Comparison of ENCODE assay signal across 23 mouse cellular contexts in the genomic region with DNA sequence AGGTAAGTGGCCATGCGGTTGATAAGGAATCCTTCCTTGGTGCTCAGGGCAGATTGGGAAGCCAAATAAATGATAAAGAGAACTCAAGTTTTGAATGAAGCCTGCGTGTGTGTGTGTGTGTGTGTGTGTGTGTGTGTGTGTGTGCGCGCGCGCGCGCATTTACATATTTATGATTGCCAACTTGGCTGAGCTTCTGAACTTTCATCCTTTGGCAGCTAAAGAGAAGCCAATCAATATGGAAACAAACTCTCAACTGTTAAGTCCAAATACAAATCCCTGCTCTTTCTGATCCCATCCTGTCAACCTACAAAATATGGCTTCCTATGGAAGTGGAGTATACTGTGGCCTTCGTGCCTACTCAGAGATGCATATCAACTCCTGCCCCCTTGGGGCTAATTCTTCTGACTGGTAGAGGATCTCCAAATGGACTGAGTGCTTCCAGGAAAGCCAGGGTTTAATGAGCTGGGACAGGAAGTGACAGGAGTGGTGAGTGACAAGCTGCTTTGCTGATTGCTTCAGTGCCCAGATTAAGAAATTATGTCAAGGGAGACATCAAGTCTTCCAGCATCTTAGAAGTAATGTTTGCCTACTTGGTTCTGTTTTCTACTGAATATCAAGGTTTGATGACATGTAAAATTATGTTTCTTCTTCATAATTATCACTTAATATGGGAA. TPM values are rescaled to one million over a fixed set of nuclear protein-coding genes. Genes with fewer than 3 reads are reported as not detected.
A peak's percentile ranks its signal among the peaks of the same experiment; 100 is the strongest.
DNase-seq lines count a peak whose midpoint lies in the region; ATAC-seq and TF ChIP-seq lines count a peak whose summit lies in the region.
"Had no signal": no experiment of that assay in that cellular context is flagged by ENCODE, and none has a peak within 500 bp of the region (broad histone marks: within the 10 kb centered on the region; RNA-seq: fewer than 3 reads in every experiment).

No protein-coding gene starts in this region.

- peaks cover 10% of the 10 kb centered on the region for H3K4me1 ChIP-seq in liver, adult 2 months (ENCODE audit: control insufficient read depth, insufficient read depth, low read length)
- no peaks in the 10 kb centered on the region for H3K4me1 ChIP-seq in liver, embryonic 11.5 days (replicated peaks; ENCODE audit: control insufficient read depth, insufficient read depth, low read length)
- H3K4me1 ChIP-seq in hindbrain, embryonic 16.5 days (ENCODE audit: control insufficient read depth, insufficient read depth, low read depth, low read length): no peaks in the 10 kb centered on the region
- no peaks in the 10 kb centered on the region for H3K4me1 ChIP-seq in forebrain, embryonic 12.5 days
- H3K4me1 ChIP-seq: forebrain, embryonic 15.5 days; heart, embryonic 12.5 days; heart, embryonic 15.5 days; hindbrain, embryonic 10.5 days; hindbrain, embryonic 13.5 days had no signal

- no peak overlapping the region for H3K4me3 ChIP-seq in liver, adult 2 months (ENCODE audit: insufficient read depth, low read depth, low read length)
- H3K4me3 ChIP-seq in liver, embryonic 11.5 days (ENCODE audit: low read depth, low read length): no peak overlapping the region
- no peak overlapping the region for H3K4me3 ChIP-seq in hindbrain, embryonic 16.5 days (ENCODE audit: low read length)
- H3K4me3 ChIP-seq in forebrain, embryonic 12.5 days (replicated peaks): no peak overlapping the region
- H3K4me3 ChIP-seq: forebrain, embryonic 15.5 days; heart, embryonic 12.5 days; heart, embryonic 15.5 days; hindbrain, embryonic 10.5 days; hindbrain, embryonic 13.5 days had no signal

- TF ChIP-seq CTCF in liver, adult 2 months (IDR thresholded peaks at IDR 0.05; ENCODE audit: low read depth, low read length): no peak

- DNase-seq in liver, adult 2 months (ENCODE audit: extremely low read depth, low read depth, low spot score): peak; percentile 92
- no peak for DNase-seq in liver, embryonic 11.5 days (ENCODE audit: low spot score)
- peak; percentile 34 for DNase-seq in retina, postnatal 1 day
- no peak for DNase-seq in retina, embryonic 14.5 days (ENCODE audit: low spot score)
- peak; percentile 13 for DNase-seq in fat pad, adult 2 months (ENCODE audit: extremely low read depth, low read depth, low spot score)
- DNase-seq: adrenal gland, postnatal 10 days; adrenal gland, postnatal 36 days; cerebellum, adult 18-20 months; cerebellum, adult 9-10 months; cerebellum, postnatal 14 days; gastrocnemius, postnatal 25 days; heart, postnatal 10 days; heart, postnatal 36 days had no signal

- H3K79me2 ChIP-seq in liver, adult 2 months (ENCODE audit: control insufficient read depth, insufficient read depth, low read length): no peaks in the 10 kb centered on the region

- H3K36me3 ChIP-seq in liver, adult 2 months (ENCODE audit: control insufficient read depth, insufficient read depth, low read length): no peaks in the 10 kb centered on the region
- no peaks in the 10 kb centered on the region for H3K36me3 ChIP-seq in liver, embryonic 11.5 days (ENCODE audit: control insufficient read depth, insufficient read depth, low read length)
- no peaks in the 10 kb centered on the region for H3K36me3 ChIP-seq in hindbrain, embryonic 16.5 days (ENCODE audit: control insufficient read depth, insufficient read depth, low read length)
- no peaks in the 10 kb centered on the region for H3K36me3 ChIP-seq in forebrain, embryonic 12.5 days (replicated peaks)
- H3K36me3 ChIP-seq: forebrain, embryonic 15.5 days; heart, embryonic 12.5 days; heart, embryonic 15.5 days; hindbrain, embryonic 10.5 days; hindbrain, embryonic 13.5 days had no signal

- H3K4me2 ChIP-seq in liver, embryonic 11.5 days: no peak overlapping the region
- no peak overlapping the region for H3K4me2 ChIP-seq in hindbrain, embryonic 16.5 days (ENCODE audit: low read length)
- H3K4me2 ChIP-seq in forebrain, embryonic 12.5 days: no peak overlapping the region
- H3K4me2 ChIP-seq: forebrain, embryonic 15.5 days; heart, embryonic 12.5 days; heart, embryonic 15.5 days; hindbrain, embryonic 13.5 days had no signal

- H3K27me3 ChIP-seq in liver, adult 2 months (ENCODE audit: control insufficient read depth, insufficient read depth, low read length): no peaks in the 10 kb centered on the region
- H3K27me3 ChIP-seq in liver, embryonic 11.5 days (replicated peaks; ENCODE audit: control insufficient read depth, insufficient read depth, low read length): no peaks in the 10 kb centered on the region
- H3K27me3 ChIP-seq in hindbrain, embryonic 16.5 days (replicated peaks; ENCODE audit: control insufficient read depth, insufficient read depth, low read length): no peaks in the 10 kb centered on the region
- H3K27me3 ChIP-seq in forebrain, embryonic 12.5 days: peaks cover 4% of the 10 kb centered on the region; the same call in 1 of the 2 replicates
- H3K27me3 ChIP-seq: forebrain, embryonic 15.5 days; heart, embryonic 12.5 days; heart, embryonic 15.5 days; hindbrain, embryonic 13.5 days had no signal

- H3K9ac ChIP-seq in liver, adult 2 months (ENCODE audit: low read depth, low read length): peak overlapping the region; percentile 55; the same call in 1 of the 2 replicates
- no peak overlapping the region for H3K9ac ChIP-seq in liver, embryonic 11.5 days (ENCODE audit: low read depth, low read length)
- no peak overlapping the region for H3K9ac ChIP-seq in hindbrain, embryonic 16.5 days (ENCODE audit: low read depth, low read length)
- H3K9ac ChIP-seq in forebrain, embryonic 12.5 days: no peak overlapping the region
- H3K9ac ChIP-seq: forebrain, embryonic 15.5 days; heart, embryonic 12.5 days; heart, embryonic 15.5 days; hindbrain, embryonic 13.5 days had no signal

- H3K9me3 ChIP-seq in liver, embryonic 11.5 days (ENCODE audit: control insufficient read depth, low read length): no peaks in the 10 kb centered on the region
- H3K9me3 ChIP-seq in hindbrain, embryonic 16.5 days (ENCODE audit: control insufficient read depth, low read length): no peaks in the 10 kb centered on the region
- H3K9me3 ChIP-seq in forebrain, embryonic 12.5 days: no peaks in the 10 kb centered on the region
- H3K9me3 ChIP-seq: forebrain, embryonic 15.5 days; heart, embryonic 12.5 days; heart, embryonic 15.5 days; hindbrain, embryonic 10.5 days; hindbrain, embryonic 13.5 days had no signal

- no peak for ATAC-seq in liver, embryonic 11.5 days (replicated peaks; ENCODE audit: low FRiP score)
- no peak for ATAC-seq in hindbrain, embryonic 16.5 days
- no peak for ATAC-seq in forebrain, embryonic 12.5 days (ENCODE audit: low FRiP score)
- ATAC-seq: activated CD4-positive, CD25-positive, alpha-beta regulatory T cell, adult 4 months; forebrain, embryonic 15.5 days had no signal

- 32% methylated on average over 9 of the region's 9 CpGs for WGBS in liver, adult 2 months
- 93% methylated on average over 9 of the region's 9 CpGs for WGBS in liver, embryonic 11.5 days
- 93% methylated on average over 9 of the region's 9 CpGs for WGBS in hindbrain, embryonic 16.5 days
- WGBS in forebrain, embryonic 12.5 days: 96% methylated on average over 9 of the region's 9 CpGs

- TF ChIP-seq POLR2A in liver, adult 2 months (IDR thresholded peaks at IDR 0.05; ENCODE audit: extremely low read depth, insufficient read depth, low read length): no peak

- peak overlapping the region; percentile 92 for H3K27ac ChIP-seq in liver, adult 2 months (replicated peaks; ENCODE audit: insufficient read depth, low read depth, low read length)
- H3K27ac ChIP-seq in liver, embryonic 11.5 days (ENCODE audit: low read depth, low read length): no peak overlapping the region
- no peak overlapping the region for H3K27ac ChIP-seq in hindbrain, embryonic 16.5 days (ENCODE audit: low read depth, low read length)
- no peak overlapping the region for H3K27ac ChIP-seq in forebrain, embryonic 12.5 days
- H3K27ac ChIP-seq: forebrain, embryonic 15.5 days; heart, embryonic 15.5 days; hindbrain, embryonic 10.5 days; hindbrain, embryonic 13.5 days had no signal

RNA-seq across cellular contexts. Expression of a gene that starts 5.4 kb away (rescaled TPM):
- total RNA-seq in liver, adult 2 months (2014; rRNA removed): 0.07 and 1.0 TPM in 2 replicates
- polyA plus RNA-seq in liver, adult 2 months (2012; rRNA removed): 0.12 and 0.31 TPM in 2 replicates
- 1.4 and 1.9 TPM in 2 replicates for polyA plus RNA-seq in liver, embryonic 11.5 days (2014; fragmentation: Nextera tagmentation; extraction: Ambion mirVana)
- 0.48 TPM in 1 of 2 replicates, not detected in the other for polyA plus RNA-seq in hindbrain, embryonic 16.5 days (2015; fragmentation: Nextera tagmentation; extraction: Ambion mirVana)
- polyA plus RNA-seq in forebrain, embryonic 12.5 days (2016; fragmentation: Nextera tagmentation; extraction: Ambion mirVana): not detected in 2 replicates
- total RNA-seq: gastrocnemius, adult 8-10 months; gastrocnemius, postnatal 25 days; heart, adult 8-10 months; heart, postnatal 10 days had no signal
- polyA plus RNA-seq: forebrain, embryonic 15.5 days; hindbrain, embryonic 10.5 days; hindbrain, embryonic 13.5 days had no signal

Comparison
In these comparisons a context has a peak if more than half of its experiments do, and no peak if none do; other contexts are left out.
1. DNase-seq: peak in liver, adult 2 months (single experiment), retina, postnatal 1 day (single experiment) and fat pad, adult 2 months (single experiment); none in liver, embryonic 11.5 days (single experiment) and retina, embryonic 14.5 days (single experiment).